Mouse (Mus musculus) cerebellum, adult 11-12 months (tissue): ENCODE results near the gene Erlin1.

ENCODE experiments used
- DNase-seq: peaks from one replicate; pipeline ENCODE4 v3.0.0; 2022

Gene Erlin1

GRCm38 (mm10) chr19:44060226-44060625, 9.4 kb downstream of the Erlin1 start:
- no peak for DNase-seq

- no peak for DNase-seq
Observed at GRCm38 (mm10) chr19:44055173-44055826, 14.3 kb downstream of the Erlin1 start.

- DNase-seq, result no peak
Observed at GRCm38 (mm10) chr19:44050388-44050787, 19.2 kb downstream of the Erlin1 start.

GRCm38 (mm10) chr19:44049282-44049681, 20.3 kb downstream of the Erlin1 start:
- no peak for DNase-seq

- DNase-seq, result no peak
Observed at GRCm38 (mm10) chr19:44045847-44046246, 23.7 kb downstream of the Erlin1 start.

GRCm38 (mm10) chr19:44042121-44042520, 27.5 kb downstream of the Erlin1 start:
- DNase-seq, result no peak

GRCm38 (mm10) chr19:44033396-44033795, 36.2 kb downstream of the Erlin1 start:
- DNase-seq, result no peak

GRCm38 (mm10) chr19:44032046-44032744, 37.4 kb downstream of the Erlin1 start:
- DNase-seq, result no peak

- DNase-seq, result no peak
Observed at GRCm38 (mm10) chr19:44030024-44030423, 39.6 kb downstream of the Erlin1 start.

- no peak for DNase-seq
Observed at GRCm38 (mm10) chr19:44028972-44029371, 40.6 kb downstream of the Erlin1 start, which contains the start of gene Cyp2c23. TSS of gene Cyp2c23 (minus strand) at chr19:44029208.

- DNase-seq, result no peak
Observed at GRCm38 (mm10) chr19:44026956-44027530, 42.5 kb downstream of the Erlin1 start.

- no peak for DNase-seq
Observed at GRCm38 (mm10) chr19:44024921-44025585, 44.5 kb downstream of the Erlin1 start.

- DNase-seq, result no peak
Observed at GRCm38 (mm10) chr19:44023066-44023465, 46.5 kb downstream of the Erlin1 start.

- DNase-seq, result no peak
Observed at GRCm38 (mm10) chr19:44021502-44021901, 48.1 kb downstream of the Erlin1 start.

- no peak for DNase-seq
Observed at GRCm38 (mm10) chr19:44019739-44020138, 49.8 kb downstream of the Erlin1 start.

GRCm38 (mm10) chr19:44013862-44014261, 55.7 kb downstream of the Erlin1 start:
- no peak for DNase-seq

GRCm38 (mm10) chr19:44008784-44009183, 60.8 kb downstream of the Erlin1 start:
- DNase-seq, result no peak

GRCm38 (mm10) chr19:44007186-44007585, 62.4 kb downstream of the Erlin1 start:
- DNase-seq, result no peak

GRCm38 (mm10) chr19:44005025-44005424, 64.6 kb downstream of the Erlin1 start:
- DNase-seq, result no peak

GRCm38 (mm10) chr19:44004261-44004660, 65.3 kb downstream of the Erlin1 start:
- no peak for DNase-seq

GRCm38 (mm10) chr19:44000720-44001119, 68.9 kb downstream of the Erlin1 start:
- DNase-seq, result no peak

- DNase-seq, result no peak
Observed at GRCm38 (mm10) chr19:44000061-44000460, 69.5 kb downstream of the Erlin1 start.

- no peak for DNase-seq
Observed at GRCm38 (mm10) chr19:43998802-43999527, 70.6 kb downstream of the Erlin1 start.
